Mouse (Mus musculus): ENCODE measurements around the gene Ier3. TPM values are rescaled to one million over a fixed set of nuclear protein-coding genes. Genes with fewer than 3 reads are reported as not detected.

Gene Ier3
- polyA plus RNA-seq, 1 experiment, result 28.4 TPM

- no peaks in the 10 kb centered on the region for H3K4me1 ChIP-seq (ENCODE audit: control insufficient read depth, insufficient read depth, low read length)
- H3K27ac ChIP-seq (ENCODE audit: insufficient read depth, low read depth, low read length), result peak overlapping the region; percentile 83; the same call in 1 of the 2 replicates
- WGBS, result 64% methylated on average over 8 of the region's 8 CpGs
- peak overlapping the region; percentile 58; the same call in 1 of the 2 replicates for H3K4me3 ChIP-seq (ENCODE audit: insufficient read depth, low read depth, low read length)
- TF ChIP-seq CTCF (conservative IDR thresholded peaks at IDR 0.05; ENCODE audit: insufficient read depth, insufficient read length, low read depth, low read length) (peak; percentile 39; the same call in 1 of the 2 replicates), POLR2A (IDR thresholded peaks at IDR 0.05; ENCODE audit: low read depth, low read length) (no peak)
- no peak for DNase-seq
- no peaks in the 10 kb centered on the region for H3K27me3 ChIP-seq (replicated peaks; ENCODE audit: control insufficient read depth, insufficient read depth, low read length)
- no peaks in the 10 kb centered on the region for H3K36me3 ChIP-seq (ENCODE audit: control insufficient read depth, insufficient read depth, low read length)
Measured at GRCm38 (mm10) chr17:35870884-35871696, 49.6 kb downstream of the Ier3 start.

Other genes starting within 250 kb of the Ier3 start
- gene Sfta2, start 220.1 kb upstream of the Ier3 start, polyA plus RNA-seq (2012; rRNA removed), result 0.80 and 1.3 TPM in 2 replicates
- gene Gm9573, start 195.0 kb upstream of the Ier3 start, polyA plus RNA-seq (2012; rRNA removed), result not detected in 2 replicates
- not detected in 2 replicates for gene Mucl3, start 178.0 kb upstream of the Ier3 start, polyA plus RNA-seq (2012; rRNA removed)
- gene Vars2, start 154.1 kb upstream of the Ier3 start, polyA plus RNA-seq (2012; rRNA removed), result 21.5 and 31.3 TPM in 2 replicates
- gene Gtf2h4, start 147.9 kb upstream of the Ier3 start, polyA plus RNA-seq (2012; rRNA removed), result 28.7 and 29.1 TPM in 2 replicates
- gene Ddr1, start 117.1 kb upstream of the Ier3 start, polyA plus RNA-seq (2012; rRNA removed), result 91.2 and 109 TPM in 2 replicates
- gene Flot1, start 1.5 kb downstream of the Ier3 start, polyA plus RNA-seq (2012; rRNA removed), result 45.3 and 45.7 TPM in 2 replicates
- 98.9 and 109 TPM in 2 replicates for gene Tubb5, start 16.6 kb downstream of the Ier3 start, polyA plus RNA-seq (2012; rRNA removed)
- gene Mdc1, start 19.8 kb downstream of the Ier3 start, polyA plus RNA-seq (2012; rRNA removed), result 5.7 TPM in 2 replicates
- gene Nrm, start 39.6 kb downstream of the Ier3 start, polyA plus RNA-seq (2012; rRNA removed), result 4.0 and 6.3 TPM in 2 replicates
- gene Ppp1r18, start 43.9 kb downstream of the Ier3 start, polyA plus RNA-seq (2012; rRNA removed), result 12.4 and 17.8 TPM in 2 replicates
- 50.1 and 65.0 TPM in 2 replicates for gene Dhx16, start 58.1 kb downstream of the Ier3 start, polyA plus RNA-seq (2012; rRNA removed)
- 118 and 132 TPM in 2 replicates for gene 2310061I04Rik, start 75.7 kb downstream of the Ier3 start, polyA plus RNA-seq (2012; rRNA removed)
- 42.9 and 54.6 TPM in 2 replicates for gene Atat1, start 88.4 kb downstream of the Ier3 start, polyA plus RNA-seq (2012; rRNA removed)
- 91.4 and 94.1 TPM in 2 replicates for gene Mrps18b, start 94.7 kb downstream of the Ier3 start, polyA plus RNA-seq (2012; rRNA removed)
- gene Ppp1r10, start 94.8 kb downstream of the Ier3 start, polyA plus RNA-seq (2012; rRNA removed), result 24.3 and 26.6 TPM in 2 replicates
- 59.4 and 63.6 TPM in 2 replicates for gene Abcf1, start 148.1 kb downstream of the Ier3 start, polyA plus RNA-seq (2012; rRNA removed)
- gene Gnl1, start 158.2 kb downstream of the Ier3 start, polyA plus RNA-seq (2012; rRNA removed), result 20.5 and 23.8 TPM in 2 replicates
- 18.5 and 19.0 TPM in 2 replicates for gene Prr3, start 158.6 kb downstream of the Ier3 start, polyA plus RNA-seq (2012; rRNA removed)
- 3.5 and 5.4 TPM in 2 replicates for gene H2-T24, start 198.9 kb downstream of the Ier3 start, polyA plus RNA-seq (2012; rRNA removed)
- 174 and 175 TPM in 2 replicates for gene H2-T23, start 211.2 kb downstream of the Ier3 start, polyA plus RNA-seq (2012; rRNA removed)
- 70.6 and 73.2 TPM in 2 replicates for gene H2-T22, start 221.1 kb downstream of the Ier3 start, polyA plus RNA-seq (2012; rRNA removed)
- gene Gm6034, start 221.3 kb downstream of the Ier3 start, polyA plus RNA-seq (2012; rRNA removed), result not detected in 2 replicates
- gene Gm11127, start 236.7 kb downstream of the Ier3 start, polyA plus RNA-seq (2012; rRNA removed), result 13.9 and 14.8 TPM in 2 replicates